Comparison of ENCODE assay signal across 8 mouse cellular contexts in the genomic region with DNA sequence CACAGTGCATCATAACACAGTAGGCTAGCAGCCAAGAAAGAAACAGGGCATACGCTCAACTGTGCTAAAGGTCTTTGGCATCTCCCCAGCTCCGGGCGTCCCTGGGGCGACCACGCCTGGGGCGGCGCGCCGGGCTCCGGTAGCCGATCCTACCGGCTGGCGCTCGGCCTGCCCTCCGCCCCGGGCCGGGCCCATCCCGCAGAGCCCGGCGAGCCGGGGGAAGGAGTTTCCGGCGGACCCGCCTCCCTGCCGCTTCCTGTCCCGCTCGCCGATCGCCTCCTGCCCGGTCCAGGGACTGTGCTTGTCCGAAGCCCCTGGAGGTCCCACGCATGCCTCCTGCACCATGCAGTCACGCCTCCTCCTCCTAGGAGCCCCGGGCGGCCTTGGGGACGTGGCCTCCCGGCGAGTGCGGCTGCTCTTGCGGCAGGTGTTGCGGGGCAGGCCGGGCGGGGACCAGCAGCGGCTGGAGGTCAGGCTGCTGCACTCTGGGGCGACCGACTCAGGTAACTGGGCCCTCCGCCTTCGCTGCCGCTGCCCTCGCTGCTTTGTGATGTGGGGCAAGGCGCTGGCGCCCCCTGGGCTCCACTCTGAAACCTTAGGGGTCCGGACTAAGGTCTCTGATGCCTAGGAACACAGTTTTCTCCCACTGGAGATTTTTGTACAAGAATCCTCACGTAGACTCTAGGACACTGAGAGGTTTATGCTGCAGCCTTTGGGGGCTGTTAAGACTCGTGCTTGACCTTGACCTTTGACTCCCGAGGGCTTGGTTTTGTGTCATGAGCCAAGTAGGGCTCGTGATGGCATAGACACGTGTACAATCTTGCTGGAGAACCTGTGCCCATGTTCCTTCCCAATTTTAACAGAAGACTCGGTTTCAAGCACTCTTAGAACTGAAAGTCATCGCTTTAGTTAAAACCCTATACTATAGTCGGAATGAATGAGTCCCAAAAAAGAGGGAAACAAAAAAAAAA. TPM values are rescaled to one million over a fixed set of nuclear protein-coding genes. Genes with fewer than 3 reads are reported as not detected.
A peak's percentile ranks its signal among the peaks of the same experiment; 100 is the strongest.
DNase-seq lines count a peak whose midpoint lies in the region; ATAC-seq and TF ChIP-seq lines count a peak whose summit lies in the region.

A gene (plus strand): TSS at position 112 of the 971 bp plus-strand sequence.

- intact Hi-C loops in heart, postnatal 10 days (cut with DNase I): loop anchor here (2.0 kb wide), 4 partner anchors 52 to 174 kb away; a partner anchor contains a TSS

- H3K27ac ChIP-seq in ES-Bruce4 (ENCODE audit: insufficient read depth, low read length): peak within 1 kb of the TSS; percentile 55
- H3K27ac ChIP-seq in forebrain, embryonic 14.5 days (ENCODE audit: low read depth, low read length): peak within 1 kb of the TSS; percentile 77
- H3K27ac ChIP-seq in liver, embryonic 16.5 days (ENCODE audit: low read length): peak within 1 kb of the TSS; percentile 90
- H3K27ac ChIP-seq in neural tube, embryonic 12.5 days: peak within 1 kb of the TSS; percentile 85
- peak within 1 kb of the TSS; percentile 91 for H3K27ac ChIP-seq in stomach, postnatal 0 days (replicated peaks)

- peak; percentile 32 for TF ChIP-seq CTCF in ES-Bruce4 (IDR thresholded peaks at IDR 0.05; ENCODE audit: low read depth, low read length)
- TF ChIP-seq CTCF in stomach, postnatal 0 days (IDR thresholded peaks at IDR 0.05; ENCODE audit: low read depth): peak; percentile 60

- TF ChIP-seq POLR2A in ES-Bruce4 (IDR thresholded peaks at IDR 0.05; ENCODE audit: insufficient read depth, low read length): no peak

- peak; percentile 73 for DNase-seq in forebrain, embryonic 14.5 days (ENCODE audit: low spot score)
- peak; percentile 92 to 94 for DNase-seq in heart, postnatal 10 days
- peak; percentile 89 to 93 for DNase-seq in kidney, postnatal 4 days
- DNase-seq in stomach, postnatal 0 days (ENCODE audit: low spot score): peak; percentile 89

- TF ChIP-seq EP300 in ES-Bruce4 (IDR thresholded peaks at IDR 0.05; ENCODE audit: insufficient read depth, low read depth, low read length): no peak
- TF ChIP-seq EP300 in stomach, postnatal 0 days (optimal IDR thresholded peaks at IDR 0.05): no peak

- peak; percentile 91 for ATAC-seq in cerebellum, adult (ENCODE audit: insufficient number of reproducible peaks, low FRiP score, low TSS enrichment)
- ATAC-seq in forebrain, embryonic 14.5 days: peak; percentile 95
- ATAC-seq in liver, embryonic 16.5 days (ENCODE audit: low read depth): peak; percentile 85
- ATAC-seq in neural tube, embryonic 12.5 days (ENCODE audit: low FRiP score, low read depth): peak; percentile 74
- ATAC-seq in stomach, postnatal 0 days (ENCODE audit: low FRiP score, low TSS enrichment): peak; percentile 96

- H3K9ac ChIP-seq in ES-Bruce4 (ENCODE audit: low read depth, poor library complexity, severe bottlenecking): peak within 1 kb of the TSS; percentile 89
- H3K9ac ChIP-seq in forebrain, embryonic 14.5 days (ENCODE audit: low read length): peak within 1 kb of the TSS; percentile 92
- H3K9ac ChIP-seq in liver, embryonic 16.5 days (ENCODE audit: low read depth, low read length): peak within 1 kb of the TSS; percentile 82
- peak within 1 kb of the TSS; percentile 86 for H3K9ac ChIP-seq in neural tube, embryonic 12.5 days
- H3K9ac ChIP-seq in stomach, postnatal 0 days (ENCODE audit: low read length): peak within 1 kb of the TSS; percentile 90

- H3K4me2 ChIP-seq in forebrain, embryonic 14.5 days (ENCODE audit: low read length): peak within 1 kb of the TSS; percentile 67
- H3K4me2 ChIP-seq in liver, embryonic 16.5 days (ENCODE audit: low read depth, low read length): peak within 1 kb of the TSS; percentile 66
- H3K4me2 ChIP-seq in neural tube, embryonic 12.5 days (replicated peaks): peak within 1 kb of the TSS; percentile 78
- peak within 1 kb of the TSS; percentile 80 for H3K4me2 ChIP-seq in stomach, postnatal 0 days (replicated peaks; ENCODE audit: low read depth)

- no peaks in the 10 kb centered on the region for H3K27me3 ChIP-seq in ES-Bruce4 (ENCODE audit: control insufficient read depth, insufficient read depth, low read length, poor library complexity, severe bottlenecking)
- H3K27me3 ChIP-seq in forebrain, embryonic 14.5 days (replicated peaks; ENCODE audit: control insufficient read depth, insufficient read depth, low read length): no peaks in the 10 kb centered on the region
- H3K27me3 ChIP-seq in liver, embryonic 16.5 days (ENCODE audit: control insufficient read depth, insufficient read depth, low read depth, low read length): no peaks in the 10 kb centered on the region
- no peaks in the 10 kb centered on the region for H3K27me3 ChIP-seq in neural tube, embryonic 12.5 days (replicated peaks)
- no peaks in the 10 kb centered on the region for H3K27me3 ChIP-seq in stomach, postnatal 0 days (ENCODE audit: control insufficient read depth, insufficient read depth, low read length)

- 3% methylated on average over 57 of the region's 61 CpGs for whole genome bisulfite sequencing in forebrain, embryonic 14.5 days
- WGBS in liver, embryonic 16.5 days (ENCODE audit: insufficient replicate concordance): 1% methylated on average over 60 of the region's 61 CpGs
- WGBS in neural tube, embryonic 12.5 days: 2% methylated on average over 59 of the region's 61 CpGs
- 2% methylated on average over 59 of the region's 61 CpGs for WGBS in stomach, postnatal 0 days

- H3K9me3 ChIP-seq in ES-Bruce4 (replicated peaks; ENCODE audit: control insufficient read depth, insufficient read depth, low read length, poor library complexity, severe bottlenecking): no peaks in the 10 kb centered on the region
- no peaks in the 10 kb centered on the region for H3K9me3 ChIP-seq in forebrain, embryonic 14.5 days (replicated peaks; ENCODE audit: control insufficient read depth, low read length)
- H3K9me3 ChIP-seq in liver, embryonic 16.5 days (replicated peaks; ENCODE audit: control insufficient read depth, low read length): no peaks in the 10 kb centered on the region
- H3K9me3 ChIP-seq in neural tube, embryonic 12.5 days: no peaks in the 10 kb centered on the region
- no peaks in the 10 kb centered on the region for H3K9me3 ChIP-seq in stomach, postnatal 0 days (ENCODE audit: control insufficient read depth, low read length)

- H3K4me3 ChIP-seq in ES-Bruce4 (ENCODE audit: low read depth, low read length): peak within 1 kb of the TSS; percentile 99
- H3K4me3 ChIP-seq in forebrain, embryonic 14.5 days (ENCODE audit: low read depth, low read length): peak within 1 kb of the TSS; percentile 86
- H3K4me3 ChIP-seq in liver, embryonic 16.5 days (ENCODE audit: low read depth, low read length): peak within 1 kb of the TSS; percentile 85
- H3K4me3 ChIP-seq in neural tube, embryonic 12.5 days: peak within 1 kb of the TSS; percentile 80
- H3K4me3 ChIP-seq in stomach, postnatal 0 days (ENCODE audit: low read depth, low read length): peak within 1 kb of the TSS; percentile 88

- no peaks in the 10 kb centered on the region for H3K36me3 ChIP-seq in ES-Bruce4 (ENCODE audit: control insufficient read depth, insufficient read depth, low read length, poor library complexity, severe bottlenecking)
- no peaks in the 10 kb centered on the region for H3K36me3 ChIP-seq in forebrain, embryonic 14.5 days (ENCODE audit: control insufficient read depth, insufficient read depth, low read length)
- H3K36me3 ChIP-seq in liver, embryonic 16.5 days (ENCODE audit: control insufficient read depth, insufficient read depth): no peaks in the 10 kb centered on the region
- no peaks in the 10 kb centered on the region for H3K36me3 ChIP-seq in neural tube, embryonic 12.5 days
- no peaks in the 10 kb centered on the region for H3K36me3 ChIP-seq in stomach, postnatal 0 days (ENCODE audit: control insufficient read depth, insufficient read depth, low read length)

- H3K4me1 ChIP-seq in ES-Bruce4 (ENCODE audit: control insufficient read depth, insufficient read depth, low read length): no peaks in the 10 kb centered on the region
- no peaks in the 10 kb centered on the region for H3K4me1 ChIP-seq in forebrain, embryonic 14.5 days (ENCODE audit: control insufficient read depth, insufficient read depth, low read length)
- peaks cover 13% of the 10 kb centered on the region for H3K4me1 ChIP-seq in liver, embryonic 16.5 days (ENCODE audit: control insufficient read depth, low read depth, low read length)
- peaks cover 21% of the 10 kb centered on the region for H3K4me1 ChIP-seq in neural tube, embryonic 12.5 days
- 0 out of 2 replicates have a peak, but pooled peaks cover 3% of the 10 kb centered on the region for H3K4me1 ChIP-seq in stomach, postnatal 0 days (replicated peaks; ENCODE audit: control insufficient read depth, insufficient read depth)

RNA-seq across cellular contexts. Expression of the gene that starts here (rescaled TPM):
- polyA plus RNA-seq in ES-Bruce4 (2011; ENCODE audit: insufficient read depth, insufficient read length, low read depth, missing spikeins): 13.1 and 14.5 TPM in 2 replicates
- 5.5 and 6.4 TPM in 2 replicates for polyA plus RNA-seq in forebrain, embryonic 14.5 days (2014; fragmentation: Nextera tagmentation; extraction: Ambion mirVana)
- 100 to 1,000 TPM; 176 to 191 TPM for total RNA-seq in heart, postnatal 10 days (2021)
- 8.5 and 9.5 TPM in 2 replicates for polyA plus RNA-seq in liver, embryonic 16.5 days (2015; fragmentation: Nextera tagmentation; extraction: Ambion mirVana)
- polyA plus RNA-seq in neural tube, embryonic 12.5 days (2016; fragmentation: Nextera tagmentation; extraction: Ambion mirVana): 9.5 and 10.2 TPM in 2 replicates
- 10.5 and 11.7 TPM in 2 replicates for polyA plus RNA-seq in stomach, postnatal 0 days (2015; fragmentation: Nextera tagmentation; extraction: Ambion mirVana)

Comparison
In these comparisons a context has a peak if more than half of its experiments do, and no peak if none do; other contexts are left out.
1. Peak in every context shown above with its lines: DNase-seq, ATAC-seq, H3K4me3 ChIP-seq and H3K27ac ChIP-seq.